8 mouse cellular contexts compared by ENCODE assay signal in the genomic region with DNA sequence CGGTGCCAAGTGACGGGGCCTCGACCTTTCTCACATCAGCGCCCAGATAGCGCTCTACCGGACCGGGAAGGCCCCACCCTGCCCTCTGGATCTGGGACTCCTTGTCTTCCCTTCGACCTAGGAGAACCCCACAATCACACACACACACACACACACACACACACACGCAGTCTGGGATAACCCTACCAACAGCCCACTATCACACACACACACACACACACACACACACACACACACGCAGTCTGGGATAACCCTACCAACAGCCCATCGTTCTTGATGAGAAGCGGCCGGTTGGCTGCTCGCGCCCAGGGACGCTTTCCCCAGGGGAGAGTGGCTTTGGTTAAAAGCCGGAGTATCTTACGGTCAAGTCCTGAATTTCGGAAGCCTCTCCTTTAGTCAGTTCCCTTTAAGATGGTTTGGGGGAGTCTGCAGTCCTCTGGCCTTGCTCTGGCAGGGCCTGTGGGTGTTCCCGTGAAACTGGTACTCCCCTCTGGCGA. TPM values are rescaled to one million over a fixed set of nuclear protein-coding genes. Genes with fewer than 3 reads are reported as not detected.
DNase-seq lines count a peak whose midpoint lies in the region; ATAC-seq and TF ChIP-seq lines count a peak whose summit lies in the region.

No protein-coding gene starts in this region.

- peak overlapping the region; percentile 92 for H3K4me2 ChIP-seq in kidney, embryonic 15.5 days
- H3K4me2 ChIP-seq in forebrain, embryonic 16.5 days (ENCODE audit: low read length), result peak overlapping the region; percentile 79
- peak overlapping the region; percentile 78 for H3K4me2 ChIP-seq in midbrain, embryonic 12.5 days (replicated peaks)

- H3K9ac ChIP-seq in kidney, embryonic 15.5 days, result peak overlapping the region; percentile 43; the same call in 1 of the 2 replicates
- peak overlapping the region; percentile 93 for H3K9ac ChIP-seq in forebrain, embryonic 16.5 days (replicated peaks; ENCODE audit: low read depth, low read length)
- peak overlapping the region; percentile 88 for H3K9ac ChIP-seq in midbrain, embryonic 12.5 days (replicated peaks)

- DNase-seq in kidney, postnatal 10 days, result no peak
- no peak for DNase-seq in adrenal gland, postnatal 14 days
- no peak for DNase-seq in layer of hippocampus, postnatal 25 days (ENCODE audit: extremely low spot score in 1 of 2, low spot score in 1 of 2)
- DNase-seq in adrenal gland, adult 8-10 months, result no peak

- no peak overlapping the region for H3K27ac ChIP-seq in kidney, embryonic 15.5 days
- H3K27ac ChIP-seq in bone marrow macrophage, adult 2 months (ENCODE audit: insufficient read depth, low read depth, low read length), result no peak overlapping the region
- peak overlapping the region; percentile 84 for H3K27ac ChIP-seq in forebrain, embryonic 16.5 days (ENCODE audit: low read length)
- peak overlapping the region; percentile 91 for H3K27ac ChIP-seq in midbrain, embryonic 12.5 days (replicated peaks)

- ATAC-seq in kidney, embryonic 15.5 days (replicated peaks; ENCODE audit: low FRiP score), result no peak; the same call in 1 of the 2 replicates
- peak; percentile 27 for ATAC-seq in forebrain, embryonic 16.5 days
- peak; percentile 39 for ATAC-seq in midbrain, embryonic 12.5 days (ENCODE audit: low FRiP score, low read depth)

- H3K4me1 ChIP-seq in kidney, embryonic 15.5 days, result peaks cover 34% of the 10 kb centered on the region
- H3K4me1 ChIP-seq in bone marrow macrophage, adult 2 months (ENCODE audit: control insufficient read depth, insufficient read depth, low read length), result peaks cover 2% of the 10 kb centered on the region; the same call in 1 of the 2 replicates
- peaks cover 12% of the 10 kb centered on the region for H3K4me1 ChIP-seq in forebrain, embryonic 16.5 days (replicated peaks; ENCODE audit: control insufficient read depth, insufficient read depth, low read length)
- peaks cover 19% of the 10 kb centered on the region for H3K4me1 ChIP-seq in midbrain, embryonic 12.5 days

- TF ChIP-seq CTCF in bone marrow macrophage, adult 2 months (IDR thresholded peaks at IDR 0.05; ENCODE audit: low read depth, low read length), result no peak

- 0 out of 2 replicates have a peak, but pooled peaks cover 3% of the 10 kb centered on the region for H3K9me3 ChIP-seq in kidney, embryonic 15.5 days (replicated peaks)
- no peaks in the 10 kb centered on the region for H3K9me3 ChIP-seq in forebrain, embryonic 16.5 days (ENCODE audit: control insufficient read depth, low read length)
- H3K9me3 ChIP-seq in midbrain, embryonic 12.5 days, result no peaks in the 10 kb centered on the region

- WGBS in kidney, embryonic 15.5 days, result 1% methylated on average over 21 of the region's 21 CpGs
- under 1% methylated on average over 20 of the region's 21 CpGs for WGBS in forebrain, embryonic 16.5 days
- WGBS in midbrain, embryonic 12.5 days, result 2% methylated on average over 17 of the region's 21 CpGs

- no peak for TF ChIP-seq POLR2A in bone marrow macrophage, adult 2 months (IDR thresholded peaks at IDR 0.05; ENCODE audit: borderline replicate concordance, low read depth, low read length)

- peaks cover 21% of the 10 kb centered on the region for H3K27me3 ChIP-seq in kidney, embryonic 15.5 days
- no peaks in the 10 kb centered on the region for H3K27me3 ChIP-seq in forebrain, embryonic 16.5 days (replicated peaks; ENCODE audit: control insufficient read depth, insufficient read depth, low read length)
- H3K27me3 ChIP-seq in midbrain, embryonic 12.5 days, result peaks cover 6% of the 10 kb centered on the region; the same call in 1 of the 2 replicates

- no peaks in the 10 kb centered on the region for H3K36me3 ChIP-seq in kidney, embryonic 15.5 days
- no peaks in the 10 kb centered on the region for H3K36me3 ChIP-seq in forebrain, embryonic 16.5 days (ENCODE audit: control insufficient read depth, insufficient read depth)
- no peaks in the 10 kb centered on the region for H3K36me3 ChIP-seq in midbrain, embryonic 12.5 days

- peak overlapping the region; percentile 65 for H3K4me3 ChIP-seq in kidney, embryonic 15.5 days (replicated peaks)
- H3K4me3 ChIP-seq in bone marrow macrophage, adult 2 months (ENCODE audit: insufficient read depth, low read length), result peak overlapping the region; percentile 56
- H3K4me3 ChIP-seq in forebrain, embryonic 16.5 days (replicated peaks; ENCODE audit: low read length), result peak overlapping the region; percentile 73
- peak overlapping the region; percentile 86 for H3K4me3 ChIP-seq in midbrain, embryonic 12.5 days

RNA-seq across cellular contexts. Expression of a gene that starts 0.6 kb away (rescaled TPM):
- 4.7 and 5.0 TPM in 2 replicates for polyA plus RNA-seq in kidney, embryonic 15.5 days (2015; fragmentation: Nextera tagmentation; extraction: Ambion mirVana)
- not detected in 2 replicates for polyA plus RNA-seq in bone marrow macrophage, adult 2 months (2012; ENCODE audit: insufficient read depth, insufficient read length, missing spikeins)
- 31.8 and 33.4 TPM in 2 replicates for polyA plus RNA-seq in forebrain, embryonic 16.5 days (2015; fragmentation: Nextera tagmentation; extraction: Ambion mirVana)
- 27.7 and 28.6 TPM in 2 replicates for polyA plus RNA-seq in midbrain, embryonic 12.5 days (2016; fragmentation: Nextera tagmentation; extraction: Ambion mirVana)
- 1.9 and 2.3 TPM in 2 replicates for total RNA-seq in adrenal gland, postnatal 14 days (2021)
- total RNA-seq in layer of hippocampus, postnatal 25 days (2021), result 10 to 100 TPM; 15.3 to 17.9 TPM
- total RNA-seq in adrenal gland, adult 8-10 months (2022), result 1 to 10 TPM; 2.3 to 2.8 (median 2.4) TPM

RNA-seq across cellular contexts. Expression of a gene that starts 14.8 kb away (rescaled TPM):
- polyA plus RNA-seq in kidney, embryonic 15.5 days (2015; fragmentation: Nextera tagmentation; extraction: Ambion mirVana), result 38.2 and 45.2 TPM in 2 replicates
- polyA plus RNA-seq in bone marrow macrophage, adult 2 months (2012; ENCODE audit: insufficient read depth, insufficient read length, missing spikeins), result 13.6 and 16.5 TPM in 2 replicates
- polyA plus RNA-seq in forebrain, embryonic 16.5 days (2015; fragmentation: Nextera tagmentation; extraction: Ambion mirVana), result 12.8 and 14.8 TPM in 2 replicates
- polyA plus RNA-seq in midbrain, embryonic 12.5 days (2016; fragmentation: Nextera tagmentation; extraction: Ambion mirVana), result 29.6 and 31.6 TPM in 2 replicates
- total RNA-seq in adrenal gland, postnatal 14 days (2021), result 6.0 and 9.4 TPM in 2 replicates
- total RNA-seq in layer of hippocampus, postnatal 25 days (2021), result 1 to 10 TPM; 1.7 to 3.7 TPM
- 1 to 10 TPM; 4.3 to 7.4 (median 5.5) TPM for total RNA-seq in adrenal gland, adult 8-10 months (2022)

RNA-seq across cellular contexts. Expression of a gene that starts 40.4 kb away (rescaled TPM):
- polyA plus RNA-seq in kidney, embryonic 15.5 days (2015; fragmentation: Nextera tagmentation; extraction: Ambion mirVana), result 157 and 175 TPM in 2 replicates
- 218 and 244 TPM in 2 replicates for polyA plus RNA-seq in bone marrow macrophage, adult 2 months (2012; ENCODE audit: insufficient read depth, insufficient read length, missing spikeins)
- polyA plus RNA-seq in forebrain, embryonic 16.5 days (2015; fragmentation: Nextera tagmentation; extraction: Ambion mirVana), result 283 and 303 TPM in 2 replicates
- 202 and 232 TPM in 2 replicates for polyA plus RNA-seq in midbrain, embryonic 12.5 days (2016; fragmentation: Nextera tagmentation; extraction: Ambion mirVana)
- 189 and 198 TPM in 2 replicates for total RNA-seq in adrenal gland, postnatal 14 days (2021)
- total RNA-seq in layer of hippocampus, postnatal 25 days (2021), result 100 to 1,000 TPM; 485 to 539 TPM
- total RNA-seq in adrenal gland, adult 8-10 months (2022), result 100 to 1,000 TPM; 223 to 301 (median 278) TPM

Comparison
In these comparisons a context has a peak if more than half of its experiments do, and no peak if none do; other contexts are left out.
1. H3K27ac ChIP-seq: peak in forebrain, embryonic 16.5 days (single experiment) and midbrain, embryonic 12.5 days (single experiment); none in kidney, embryonic 15.5 days (single experiment) and bone marrow macrophage, adult 2 months (single experiment).
2. H3K9ac ChIP-seq: peak in every context shown above with its lines; median percentile 93 in forebrain, embryonic 16.5 days; 88 in midbrain, embryonic 12.5 days; 43 in kidney, embryonic 15.5 days.
3. Peak in every context shown above with its lines, with median percentiles within 50 percentile points of each other: H3K4me2 ChIP-seq and H3K4me3 ChIP-seq.